Mouse (Mus musculus) gastrocnemius, postnatal 25 days (tissue): ENCODE results near the gene Lrfn4. TPM values are rescaled to one million over a fixed set of nuclear protein-coding genes. Genes with fewer than 3 reads are reported as not detected.

Experiments
- DNase-seq: peaks from one replicate; pipeline ENCODE4 v3.0.0; 2022
- long read RNA-seq, 2 experiments: library from polyadenylated mRNA; stranded (forward); transcript quantifications; one replicate each; pipeline ENCODE4 v2.0.0; 2021
- total RNA-seq, 2 experiments: library from RNA; stranded (reverse); gene quantifications; 1 replicate in 1 of 2; 2 replicates in 1 of 2; pipeline ENCODE4 v1.2.3; 2021

Gene Lrfn4
- total RNA-seq, result 1 to 10 TPM; 1.4 to 1.5 TPM
- long read RNA-seq, experiment 1, partial matches to known transcripts, result 0 of 8 reads
- long read RNA-seq, experiment 1, other reads (novel, unspliced or antisense), result 7 of 8 reads
- long read RNA-seq, experiment 2, partial matches to known transcripts, result 0 of 6 reads
- long read RNA-seq, experiment 2, other reads (novel, unspliced or antisense), result 5 of 6 reads

GRCm38 (mm10) chr19:4615151-4616093, at the start of gene Lrfn4:
Gene Lrfn4, minus strand, starts transcription at chr19:4615667.
- DNase-seq, result peak; percentile 85

DNA sequence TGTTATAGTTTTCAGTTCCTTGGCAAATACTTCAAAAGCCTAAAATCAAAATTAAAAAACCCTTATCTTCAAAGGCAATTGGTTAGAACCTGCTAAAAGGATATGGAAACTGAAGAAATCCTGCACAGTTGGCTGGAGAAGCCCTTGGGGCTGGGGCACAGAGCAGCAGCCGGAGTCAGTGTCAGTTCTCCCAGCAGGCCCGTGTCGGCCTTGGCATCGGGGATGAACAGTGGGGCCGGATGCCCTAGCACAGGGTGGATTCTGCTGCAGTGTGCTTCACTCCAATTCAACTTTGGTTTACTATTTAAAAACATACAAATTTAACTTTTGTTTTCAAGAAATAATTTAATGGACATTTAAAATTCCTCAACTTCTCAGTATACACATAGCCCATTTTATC, 42.7 kb upstream of the Lrfn4 start:
- DNase-seq, result no peak

GRCm38 (mm10) chr19:4646917-4647492, 31.5 kb upstream of the Lrfn4 start:
- no peak for DNase-seq

DNA sequence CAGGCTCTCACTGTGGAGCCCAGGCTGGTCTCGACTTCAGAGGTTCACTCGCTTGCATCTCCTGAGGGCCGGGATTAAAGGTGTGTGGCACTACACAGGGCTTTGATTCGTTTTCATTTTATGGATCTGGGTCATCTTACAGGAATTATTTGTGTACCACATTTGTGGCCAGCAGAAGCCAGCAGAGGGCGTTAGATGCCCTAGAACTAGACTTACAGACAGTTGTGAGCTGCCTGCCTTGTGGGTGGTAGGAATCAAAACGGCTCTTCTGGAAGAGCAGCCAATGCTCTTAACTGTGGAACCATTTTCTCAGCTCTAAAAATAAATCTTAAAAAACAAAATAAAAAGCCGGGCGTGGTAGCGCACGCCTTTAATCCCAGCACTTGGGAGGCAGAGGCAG, 28.8 kb upstream of the Lrfn4 start:
- DNase-seq, result no peak

GRCm38 (mm10) chr19:4635986-4636385, 20.5 kb upstream of the Lrfn4 start:
- DNase-seq, result no peak

DNA sequence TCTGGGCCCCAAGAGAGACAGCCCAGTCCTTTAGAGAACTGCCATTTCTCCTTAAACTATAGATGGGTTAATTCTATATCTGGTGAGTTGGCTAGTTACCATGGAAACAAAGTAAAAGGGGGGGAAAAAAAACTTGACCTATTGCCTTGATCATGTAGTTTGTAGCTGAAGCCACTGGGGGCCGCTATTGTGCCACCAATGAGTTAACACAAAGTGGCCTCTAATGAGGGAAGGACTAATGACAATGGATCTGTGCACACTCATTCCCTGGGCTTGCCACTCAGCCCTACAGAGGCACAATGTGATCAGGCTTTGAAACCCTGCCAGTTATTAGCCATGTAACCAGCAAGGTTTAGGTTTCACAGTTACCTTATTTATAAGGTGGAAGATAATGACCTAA, 13.4 kb upstream of the Lrfn4 start:
- no peak for DNase-seq

DNA sequence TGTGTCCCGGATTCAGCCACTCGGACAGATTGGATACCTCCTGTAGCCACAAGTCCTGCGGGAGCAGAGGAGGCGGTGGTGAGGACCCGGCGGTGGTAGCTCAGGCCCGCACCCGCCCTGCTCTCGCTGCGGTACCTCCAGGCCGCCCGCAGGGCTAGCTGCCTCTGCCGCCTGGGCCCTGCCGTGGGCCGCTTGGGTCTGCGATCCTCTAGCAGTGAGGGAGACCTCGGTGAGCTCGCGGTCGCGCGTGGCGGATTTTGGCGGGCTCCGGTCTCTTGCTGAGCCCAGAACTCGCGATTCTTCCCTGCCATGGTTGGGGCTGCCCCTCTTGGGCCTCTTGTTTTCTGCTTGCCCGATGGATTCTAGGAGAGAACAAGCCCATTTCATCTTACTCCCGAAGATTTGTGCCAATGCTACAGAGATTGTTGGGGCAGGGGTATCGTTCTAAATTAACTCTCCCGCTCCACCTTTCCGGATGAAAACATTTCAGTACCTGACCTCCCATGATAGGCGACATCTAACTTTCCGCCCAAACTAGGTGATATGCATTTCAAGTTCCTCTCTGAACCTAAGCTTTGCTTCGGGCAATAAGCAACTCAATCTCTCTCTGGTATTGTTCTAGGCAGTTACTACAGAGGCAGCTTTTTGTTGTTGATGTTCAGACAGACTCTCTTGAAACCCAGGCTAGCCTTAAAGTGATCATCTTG, 10.5 kb upstream of the Lrfn4 start:
- DNase-seq, result no peak

GRCm38 (mm10) chr19:4625179-4625828, 9.8 kb upstream of the Lrfn4 start, which contains the start of gene Rce1:
Gene Rce1, minus strand, starts transcription at chr19:4625641.
- peak; percentile 88 for DNase-seq

DNA sequence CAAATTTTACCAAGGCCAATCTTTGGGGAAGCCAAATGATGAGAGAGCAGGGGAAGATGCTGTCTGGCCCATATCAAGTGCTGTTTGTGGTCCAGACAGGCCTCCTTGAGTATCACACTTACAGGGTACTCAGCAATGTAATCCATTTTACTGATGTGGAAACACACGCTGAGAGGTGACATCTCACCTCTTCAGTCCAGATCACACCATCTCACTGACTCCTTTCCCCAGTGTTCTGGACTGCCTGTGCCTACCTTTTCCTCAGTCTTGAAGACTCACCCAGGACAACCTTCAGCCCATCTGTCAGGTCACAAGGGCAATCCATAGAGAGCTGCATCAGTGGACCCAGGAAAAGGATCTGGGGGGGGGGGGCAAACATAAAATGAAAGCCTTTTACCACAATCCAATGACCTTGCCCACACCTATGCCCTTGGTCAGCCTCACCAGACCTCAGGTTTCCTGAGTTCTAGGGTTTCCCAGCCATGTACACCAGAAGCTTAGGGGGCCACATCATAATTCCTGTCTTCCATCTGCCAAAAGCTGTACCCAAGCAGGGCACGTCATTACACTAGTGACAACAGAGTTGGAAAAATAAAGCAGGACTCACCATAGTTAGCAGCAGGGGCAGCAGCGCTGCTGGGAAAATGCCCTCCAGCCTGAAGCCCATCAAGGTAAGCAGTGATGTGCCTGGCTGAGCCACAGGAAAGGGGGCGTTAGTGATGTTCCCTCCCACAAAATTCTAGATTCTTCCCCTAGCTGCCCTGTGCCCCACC, 9.1 kb upstream of the Lrfn4 start:
- DNase-seq, result no peak

- DNase-seq, result no peak
These were observed 8.5 kb upstream of the Lrfn4 start for GRCm38 (mm10) chr19:4624006-4624405.

GRCm38 (mm10) chr19:4623419-4623818, 8.0 kb upstream of the Lrfn4 start:
- DNase-seq, result no peak

GRCm38 (mm10) chr19:4622780-4623179, 7.3 kb upstream of the Lrfn4 start:
- DNase-seq, result no peak

DNA sequence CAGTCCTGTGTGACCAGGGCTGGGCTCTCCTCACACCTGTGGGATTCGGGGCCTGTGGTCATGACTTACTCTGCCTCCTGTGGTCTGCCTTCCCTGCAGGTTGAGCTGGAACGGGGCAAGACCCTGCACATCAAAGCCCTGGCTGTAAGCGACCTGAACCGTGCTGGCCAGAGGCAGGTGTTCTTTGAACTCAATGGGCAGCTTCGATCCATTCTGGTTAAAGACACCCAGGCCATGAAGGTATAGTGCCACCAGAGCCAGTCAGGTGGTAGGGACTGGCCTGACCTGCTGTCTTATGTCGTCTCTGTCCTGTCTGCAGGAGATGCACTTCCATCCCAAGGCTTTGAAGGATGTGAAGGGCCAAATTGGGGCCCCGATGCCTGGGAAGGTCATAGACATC, 5.3 kb upstream of the Lrfn4 start:
- DNase-seq, result no peak

- no peak for DNase-seq
These were observed 4.0 kb upstream of the Lrfn4 start for GRCm38 (mm10) chr19:4619461-4619860.

- no peak for DNase-seq
These were observed 2.7 kb upstream of the Lrfn4 start for GRCm38 (mm10) chr19:4618183-4618582.

- DNase-seq, result no peak
These were observed 1.1 kb upstream of the Lrfn4 start for GRCm38 (mm10) chr19:4616546-4616945.

GRCm38 (mm10) chr19:4614305-4615150, 939 bp downstream of the Lrfn4 start:
- DNase-seq, result no peak

DNA sequence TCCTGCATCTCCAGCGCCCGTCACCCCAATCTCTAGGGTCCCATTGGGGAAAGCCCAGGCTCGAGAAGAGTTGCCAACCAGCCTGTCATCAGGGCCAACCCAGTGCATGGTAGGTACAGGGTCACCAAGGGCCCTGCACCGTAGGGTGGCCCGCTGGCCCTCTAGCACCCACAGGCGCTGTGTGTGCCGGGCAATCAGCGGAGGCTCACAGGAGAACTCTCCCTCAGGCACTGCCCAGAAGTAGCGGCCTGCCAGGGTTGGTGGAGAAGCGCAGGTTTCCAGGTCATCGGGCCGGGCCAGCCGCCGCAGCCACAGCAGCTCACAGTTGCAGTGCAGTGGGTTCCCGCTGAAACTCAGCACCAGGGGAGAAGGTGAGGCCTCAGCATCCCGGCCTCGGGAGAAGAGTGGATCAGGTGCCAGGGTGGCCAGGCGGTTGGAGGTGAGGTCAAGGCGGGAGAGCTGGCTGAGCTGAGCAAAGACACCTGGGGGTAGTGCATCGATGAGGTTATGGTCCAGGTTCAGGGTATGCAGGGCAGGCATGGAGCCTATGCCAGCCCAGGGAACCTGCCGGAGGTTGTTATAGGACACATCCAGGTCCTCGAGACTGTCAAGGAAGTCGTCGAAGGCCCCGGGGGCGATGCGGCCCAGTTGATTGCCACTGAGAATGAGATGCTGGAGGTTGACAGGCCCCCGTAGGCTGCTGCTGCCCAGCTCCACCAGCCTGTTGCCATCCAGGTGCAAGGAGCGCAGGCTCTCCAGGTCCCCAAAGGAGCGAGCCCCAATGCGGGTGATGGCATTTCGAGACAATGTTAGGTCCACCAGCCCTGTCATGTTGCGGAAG, 1.8 kb downstream of the Lrfn4 start:
- no peak for DNase-seq
